Mouse (Mus musculus): ENCODE results near the gene Chd6.

Chd6 gene

DNA sequence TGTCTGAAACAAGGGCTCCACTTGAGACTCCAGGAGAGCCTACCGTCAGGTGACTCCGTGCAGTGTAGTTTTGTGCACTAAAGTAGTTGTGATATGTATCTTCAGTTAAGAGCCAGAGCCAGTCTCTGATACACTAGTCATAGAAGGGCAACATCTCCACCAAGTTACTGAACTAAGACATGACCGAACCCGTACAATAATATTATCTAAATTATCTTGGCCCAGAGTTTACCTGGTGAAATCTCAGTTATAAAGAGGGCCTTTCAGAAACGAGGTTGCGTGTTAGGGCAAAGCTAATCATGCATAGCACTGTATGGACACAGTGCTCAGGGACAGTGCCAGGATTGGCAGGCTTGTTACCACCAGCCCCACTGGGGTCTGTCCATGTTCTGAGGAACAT lies 127.1 kb downstream of the Chd6 start:
- WGBS, result 90% methylated on average over 6 of the region's 6 CpGs

DNA sequence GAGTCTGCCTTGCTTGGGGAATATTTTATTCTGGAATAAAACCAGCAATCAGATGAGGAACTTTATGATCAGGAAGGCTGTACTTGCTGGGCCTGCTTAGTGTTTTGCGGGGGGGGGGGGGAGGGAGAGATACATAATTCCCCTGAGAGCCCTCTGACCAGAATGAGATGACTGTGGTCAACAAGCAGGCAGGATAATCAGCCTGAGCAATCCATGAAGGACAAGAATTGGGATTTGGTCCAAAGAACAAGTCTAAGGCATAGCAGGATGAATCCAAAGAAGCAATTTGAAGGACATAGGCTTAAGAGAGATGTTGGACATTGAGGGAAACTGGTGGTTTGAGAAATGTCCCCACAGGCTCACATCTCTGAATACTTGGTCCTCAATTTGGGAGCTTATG lies 130.2 kb downstream of the Chd6 start:
- 87% methylated on average over 1 of the region's 1 CpGs for WGBS

DNA sequence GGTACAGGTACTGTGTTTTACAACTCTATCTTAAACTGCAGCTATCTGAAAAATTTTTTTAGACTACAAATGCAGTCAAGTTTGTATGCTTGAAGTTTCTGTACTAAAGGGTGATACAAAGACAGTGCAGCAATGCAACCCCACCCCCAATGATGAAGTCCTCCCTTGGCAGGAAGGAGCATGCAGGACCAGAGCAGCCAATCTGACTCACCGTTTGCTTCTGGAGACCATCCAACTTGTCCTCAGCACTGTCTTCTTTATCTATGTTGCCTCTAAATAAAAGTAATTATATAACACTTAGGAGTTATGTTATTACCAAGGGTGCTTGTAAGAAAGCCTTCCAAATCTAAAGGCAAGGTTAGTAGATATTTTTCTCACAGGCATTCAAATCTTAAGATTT lies 131.6 kb downstream of the Chd6 start:
- 6% methylated on average over 1 of the region's 1 CpGs for WGBS

DNA sequence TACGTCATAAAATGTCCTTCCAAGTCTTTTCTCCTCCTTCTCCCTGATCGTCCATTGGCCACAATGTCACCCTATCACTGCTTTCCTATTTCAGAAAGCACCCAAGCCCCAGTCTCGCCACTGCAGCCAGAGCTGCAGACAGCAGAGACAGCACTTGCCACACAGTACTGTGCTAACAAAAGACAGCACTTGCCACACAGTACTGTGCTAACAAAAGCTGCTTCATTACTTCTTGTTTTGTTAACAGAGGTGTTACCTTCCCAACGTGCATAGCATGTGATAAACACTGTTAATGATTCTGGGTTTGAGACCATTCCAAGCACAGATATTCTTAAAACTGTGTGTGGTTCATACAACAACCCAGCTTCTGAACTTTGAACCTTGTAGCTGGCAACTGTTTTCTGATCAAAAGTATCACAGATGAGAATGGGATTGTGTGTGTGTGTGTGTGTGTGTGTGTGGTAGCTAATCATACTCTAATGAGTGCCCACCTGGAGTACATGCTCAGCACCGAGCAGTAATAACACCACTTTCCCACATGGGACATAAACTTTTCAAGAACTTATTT lies 135.1 kb downstream of the Chd6 start:
- WGBS, result 75% methylated on average over 5 of the region's 5 CpGs

DNA sequence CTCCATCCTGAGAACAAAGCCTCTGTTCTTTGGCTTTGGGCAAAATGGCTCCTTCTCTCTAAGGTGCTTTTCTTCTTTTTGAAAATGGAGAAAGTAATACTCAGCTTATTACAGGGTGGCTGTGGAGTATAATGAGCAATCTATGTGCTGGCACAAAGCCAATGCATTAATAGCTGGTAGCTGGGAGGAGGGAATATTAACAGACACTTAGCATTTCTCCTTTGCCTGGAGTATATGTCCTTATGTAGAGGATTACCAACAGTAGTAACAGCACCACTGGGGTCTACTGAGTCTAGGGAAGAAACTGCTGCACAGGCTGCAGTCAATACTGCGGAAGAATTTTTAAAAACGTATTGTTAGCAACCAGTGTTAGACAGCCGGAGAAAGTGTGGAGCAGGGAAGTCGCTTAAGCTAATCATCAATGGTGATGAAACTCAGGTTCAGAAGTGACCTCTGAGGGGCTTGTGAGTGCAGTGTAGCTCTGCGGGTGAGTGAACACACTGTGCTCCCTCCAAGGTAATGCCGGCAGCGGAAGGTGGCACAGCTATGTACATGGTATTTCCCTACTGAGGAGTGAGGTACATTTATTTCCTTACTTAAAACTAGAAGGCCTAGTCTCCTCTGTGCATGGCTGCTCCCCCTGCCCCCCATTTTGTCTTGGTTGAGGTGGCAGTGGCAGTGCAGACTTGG lies 136.6 kb downstream of the Chd6 start:
- WGBS, result 94% methylated on average over 7 of the region's 7 CpGs

DNA sequence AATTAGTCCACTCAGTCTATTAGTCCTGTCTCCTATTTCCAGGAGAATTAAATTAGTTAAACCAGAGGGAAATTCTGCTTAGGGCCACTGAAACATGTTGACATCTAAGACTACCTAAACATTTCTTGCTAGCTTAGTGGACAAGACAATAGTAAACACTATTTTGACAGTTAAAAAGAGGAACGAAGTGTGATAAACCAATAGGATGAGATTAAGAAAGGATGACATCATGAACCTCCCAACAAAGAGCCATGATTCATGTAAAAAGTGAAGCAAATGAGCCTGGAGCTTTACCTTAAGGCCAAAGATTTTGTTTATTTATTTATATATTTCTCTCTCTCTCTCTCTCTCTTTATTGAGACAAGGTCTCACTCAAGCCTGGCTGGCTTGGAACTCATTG lies 146.7 kb downstream of the Chd6 start:
- 91% methylated on average over 1 of the region's 1 CpGs for WGBS

DNA sequence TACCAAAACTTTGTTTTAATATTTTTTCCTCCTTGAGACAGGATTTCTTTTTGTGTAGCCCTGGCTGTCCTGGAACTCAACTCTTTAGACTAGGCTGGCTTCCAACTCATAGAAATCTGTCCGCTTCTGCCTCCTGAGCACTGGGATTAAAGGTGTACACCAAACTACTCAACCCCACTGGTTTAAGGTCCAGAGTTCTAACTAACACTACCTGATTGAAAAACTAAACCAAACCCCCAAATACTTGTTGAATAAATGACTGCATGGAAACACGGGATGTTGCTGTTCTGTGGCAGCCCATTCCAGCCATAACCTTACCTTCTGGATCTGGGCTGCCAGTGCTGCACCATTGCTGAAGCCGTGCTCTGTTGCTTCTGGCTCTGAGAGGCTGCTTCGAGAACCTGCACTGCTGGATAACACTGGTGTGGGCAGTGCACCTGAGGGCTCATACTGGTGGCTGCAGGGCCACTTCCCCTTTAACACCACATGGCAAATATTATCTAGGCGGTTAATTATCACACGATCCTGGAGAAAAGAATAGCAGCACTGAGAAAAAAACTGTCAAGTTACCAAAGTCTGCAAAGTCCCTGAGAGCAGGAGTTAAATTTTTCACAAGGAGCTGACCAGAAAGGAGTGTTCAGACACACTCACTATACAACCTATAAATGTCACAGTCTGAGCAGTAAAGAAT lies 147.8 kb downstream of the Chd6 start:
- 91% methylated on average over 6 of the region's 6 CpGs for WGBS

DNA sequence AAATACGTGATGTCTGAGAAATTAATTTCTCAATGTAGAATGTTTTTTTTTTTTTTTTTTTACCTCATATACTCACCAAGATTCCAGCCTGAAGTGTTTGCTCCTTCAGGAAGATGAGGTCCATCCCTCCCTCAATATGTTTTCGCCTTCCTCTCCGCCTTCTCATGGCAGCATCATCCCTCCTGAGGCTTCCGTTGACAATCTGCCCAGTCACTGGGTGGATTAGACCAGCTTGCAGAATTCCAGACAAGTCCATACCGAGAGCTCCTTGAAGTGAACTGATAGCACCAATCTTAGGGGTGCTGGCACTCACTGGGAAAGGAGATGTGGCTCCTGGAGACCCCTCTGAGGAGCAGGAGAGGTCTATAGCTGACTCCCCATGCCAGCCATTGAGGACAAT lies 149.0 kb downstream of the Chd6 start:
- WGBS, result 66% methylated on average over 5 of the region's 5 CpGs

DNA sequence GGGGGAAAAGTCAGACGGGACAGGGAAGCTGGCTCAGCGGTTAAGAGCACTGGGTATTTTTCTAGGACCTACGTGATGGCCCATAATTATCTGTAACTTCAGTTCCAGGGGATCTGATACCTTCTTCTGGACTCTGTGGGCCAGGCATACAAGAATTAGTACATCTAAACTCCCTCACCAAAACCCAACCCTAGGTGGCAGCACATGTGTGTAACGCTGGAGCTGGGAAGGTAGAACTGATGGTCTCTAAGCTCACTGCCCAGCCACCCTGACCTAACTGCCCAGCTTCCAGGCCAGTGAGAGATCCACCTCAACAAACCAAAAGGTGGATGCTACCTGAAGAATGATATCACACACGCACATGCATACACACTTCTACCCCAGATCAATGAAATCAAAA lies 150.1 kb downstream of the Chd6 start:
- 85% methylated on average over 5 of the region's 5 CpGs for WGBS

DNA sequence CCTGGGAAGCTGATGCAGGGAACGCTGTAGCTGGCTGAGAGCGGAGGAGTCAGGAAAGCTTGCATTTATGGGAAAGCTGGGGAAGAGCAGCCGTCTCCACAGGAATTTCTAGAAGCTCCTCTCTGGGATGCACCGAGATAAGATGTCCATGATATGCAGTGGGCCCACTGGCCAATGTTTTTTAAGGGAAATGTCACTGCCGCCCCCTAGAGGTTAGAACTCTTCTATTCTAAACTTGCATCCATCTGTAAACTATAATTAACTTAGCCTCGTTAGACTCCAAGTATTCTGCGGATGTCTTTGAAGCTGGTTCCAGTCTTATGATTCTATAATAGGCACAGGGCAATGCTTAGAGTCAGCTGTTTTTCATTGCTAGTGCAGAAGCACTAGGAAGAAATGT lies 153.5 kb downstream of the Chd6 start:
- 33% methylated on average over 7 of the region's 7 CpGs for WGBS

DNA sequence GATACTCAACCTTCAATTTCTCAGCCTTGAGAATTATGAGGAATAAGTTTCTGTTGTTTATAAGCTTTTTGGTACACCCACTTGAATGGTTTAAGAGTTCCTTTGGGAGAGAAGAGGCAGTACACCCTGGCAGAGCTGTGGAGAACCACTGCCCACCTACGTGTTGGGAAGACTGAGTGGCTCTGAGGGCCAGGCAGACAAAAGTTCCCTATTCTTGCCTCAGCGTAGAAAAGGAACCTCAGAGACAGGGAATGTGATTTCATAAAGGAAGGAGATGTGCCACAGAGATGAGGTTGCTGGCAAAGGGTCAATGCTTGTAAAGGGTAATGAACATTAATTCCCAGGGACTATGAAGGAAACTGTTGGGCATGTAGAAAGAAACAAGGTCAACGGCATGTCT lies 154.3 kb downstream of the Chd6 start:
- 57% methylated on average over 3 of the region's 3 CpGs for WGBS

DNA sequence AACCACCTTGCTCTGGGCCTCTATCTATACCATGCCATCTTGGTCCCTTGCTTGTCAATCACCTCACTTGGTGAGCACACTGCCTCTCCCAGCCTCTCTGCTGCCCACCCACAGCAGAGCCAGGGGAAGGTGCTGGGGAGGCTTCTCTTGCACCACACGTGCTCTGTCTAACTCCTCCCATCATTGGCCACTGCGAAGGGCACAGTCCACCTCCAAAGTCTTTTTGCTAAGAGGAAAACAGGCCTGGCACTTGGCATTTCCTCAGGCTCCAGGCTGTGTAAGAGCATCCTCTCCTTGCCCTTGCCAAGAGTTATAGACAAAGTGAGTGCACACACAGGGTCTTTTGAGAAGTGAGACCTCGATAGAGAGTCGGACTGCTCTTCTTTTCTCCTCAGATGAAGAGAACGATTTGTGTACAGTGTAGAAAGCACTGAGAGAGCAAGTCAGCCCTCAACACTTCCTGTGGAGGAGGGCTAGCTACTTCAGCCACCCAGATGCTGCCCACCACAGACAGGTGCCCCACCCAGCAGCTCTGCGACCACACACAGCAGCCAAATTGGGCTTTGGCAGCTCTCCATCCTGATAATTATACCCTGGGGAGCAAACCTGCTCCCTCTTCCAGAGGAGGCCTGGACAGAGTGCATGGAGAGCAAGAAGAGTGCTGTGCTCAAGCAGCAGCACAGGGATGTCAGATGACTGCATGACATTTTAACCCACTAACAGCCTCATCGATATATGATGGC lies 155.6 kb downstream of the Chd6 start:
- 39% methylated on average over 7 of the region's 7 CpGs for WGBS

DNA sequence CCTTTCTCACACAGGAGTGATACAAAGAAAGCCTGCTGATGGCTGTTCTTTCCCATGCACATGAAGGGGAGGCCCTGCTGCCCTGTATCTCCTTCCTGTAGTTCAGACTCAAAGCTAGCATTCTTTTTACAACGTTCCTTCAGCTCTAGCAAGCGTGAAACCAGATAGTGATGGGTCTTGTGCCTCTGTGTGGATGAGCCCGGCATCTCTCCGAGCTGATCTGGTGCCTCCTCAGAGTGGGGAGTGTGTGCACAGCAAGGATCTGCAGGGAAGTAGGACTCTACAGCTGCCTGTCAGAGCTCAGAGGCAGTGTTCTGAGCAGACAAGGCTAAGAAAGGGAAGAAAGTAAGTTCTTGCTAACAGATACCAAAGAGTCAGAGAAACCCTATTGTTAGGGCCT lies 157.3 kb downstream of the Chd6 start:
- 50% methylated on average over 4 of the region's 4 CpGs for WGBS

DNA sequence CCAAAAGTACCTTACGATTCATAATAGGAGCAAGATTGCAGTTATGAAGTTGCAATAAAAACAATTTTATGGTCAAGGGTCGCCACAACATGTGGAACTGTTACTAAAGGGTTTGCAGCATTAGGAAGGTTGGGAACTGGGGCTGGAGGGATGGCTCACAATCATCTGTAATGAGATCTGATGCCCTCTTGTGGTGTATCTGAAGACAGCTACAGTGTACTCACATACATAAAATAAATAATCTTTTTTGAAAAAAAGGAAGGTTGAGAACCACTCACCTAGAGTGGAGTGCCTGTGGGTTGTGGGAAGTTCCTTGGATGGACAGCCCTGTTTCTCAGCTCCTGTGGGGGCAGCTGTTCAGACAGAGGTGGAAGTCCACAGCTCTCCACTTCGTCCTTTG lies 166.4 kb downstream of the Chd6 start:
- WGBS, result 78% methylated on average over 3 of the region's 3 CpGs

DNA sequence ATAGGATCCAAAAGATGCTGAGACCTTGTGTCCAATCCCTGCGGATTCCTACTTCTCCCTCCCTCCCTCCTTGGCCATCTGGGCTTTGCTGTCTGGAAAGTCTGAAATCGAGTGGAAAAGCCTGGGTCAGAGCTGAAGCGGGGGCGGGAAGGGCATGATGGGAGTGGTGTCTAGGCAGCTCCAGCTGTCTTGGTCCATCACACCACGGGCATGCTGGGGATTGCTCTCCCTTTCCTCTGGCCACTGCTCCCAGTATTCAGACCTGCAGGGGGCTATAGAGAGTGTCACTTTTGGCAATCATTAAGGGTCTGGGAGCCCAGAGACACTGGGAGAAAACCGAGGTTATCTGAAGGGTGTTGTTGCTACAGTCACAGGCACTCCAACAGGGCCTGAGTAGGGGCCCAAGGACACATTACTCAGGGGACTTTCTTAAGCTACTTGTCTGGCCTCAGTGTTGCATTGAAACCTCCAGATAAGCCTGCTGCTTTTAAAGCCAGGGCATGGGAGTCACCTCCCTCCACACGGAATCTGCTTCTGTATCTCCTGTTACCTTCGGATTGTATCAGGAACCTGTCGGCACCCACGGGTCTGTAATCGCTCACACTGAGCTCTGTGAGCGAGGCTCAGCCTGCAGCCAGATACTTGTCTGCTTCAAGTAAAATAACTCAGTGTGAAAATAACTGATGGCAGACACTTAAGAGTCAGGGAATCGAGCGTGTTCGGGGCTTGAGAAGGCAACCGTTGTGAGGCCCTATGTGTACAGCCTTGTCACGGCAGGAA lies 167.8 kb downstream of the Chd6 start:
- WGBS, result 51% methylated on average over 17 of the region's 17 CpGs

DNA sequence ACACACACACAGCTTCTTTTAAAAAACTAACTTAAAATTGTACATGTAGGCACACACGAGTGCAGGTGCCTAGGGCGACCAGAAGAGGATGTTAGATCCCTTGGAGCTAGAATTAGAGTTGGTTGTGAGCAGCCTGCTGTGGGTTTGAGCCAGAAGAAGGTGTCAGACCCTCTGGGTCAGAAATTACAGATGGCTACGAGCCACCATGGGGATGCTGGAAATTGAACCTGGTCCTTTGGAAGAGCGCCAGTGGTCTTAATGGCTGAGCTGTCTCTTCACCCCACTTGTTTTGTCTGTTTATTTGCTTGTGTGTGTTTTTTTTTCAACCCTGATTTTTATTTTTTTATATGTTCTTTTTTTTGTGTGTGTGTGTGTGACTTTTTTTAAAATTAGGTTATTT lies 174.4 kb downstream of the Chd6 start:
- WGBS, result 73% methylated on average over 4 of the region's 4 CpGs

DNA sequence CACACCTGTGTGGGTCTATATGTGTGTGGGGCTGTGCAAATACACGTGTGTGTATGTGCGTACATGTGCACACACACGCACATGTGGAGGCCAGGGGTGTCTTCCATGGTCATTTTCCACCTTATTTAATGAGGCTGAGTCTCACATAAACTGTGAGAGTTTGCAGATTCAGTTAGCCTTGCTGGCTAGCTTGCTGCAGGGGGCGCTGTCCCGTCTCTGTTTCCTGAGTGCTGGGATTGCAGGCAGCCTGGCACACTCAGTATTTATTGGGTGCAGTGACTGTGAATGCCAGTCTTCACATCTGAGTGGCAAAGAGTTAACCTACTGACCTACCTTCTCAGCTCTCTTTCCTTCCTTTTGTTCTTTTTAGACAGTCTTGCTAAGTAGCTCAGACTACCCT lies 175.0 kb downstream of the Chd6 start:
- 78% methylated on average over 5 of the region's 5 CpGs for WGBS

DNA sequence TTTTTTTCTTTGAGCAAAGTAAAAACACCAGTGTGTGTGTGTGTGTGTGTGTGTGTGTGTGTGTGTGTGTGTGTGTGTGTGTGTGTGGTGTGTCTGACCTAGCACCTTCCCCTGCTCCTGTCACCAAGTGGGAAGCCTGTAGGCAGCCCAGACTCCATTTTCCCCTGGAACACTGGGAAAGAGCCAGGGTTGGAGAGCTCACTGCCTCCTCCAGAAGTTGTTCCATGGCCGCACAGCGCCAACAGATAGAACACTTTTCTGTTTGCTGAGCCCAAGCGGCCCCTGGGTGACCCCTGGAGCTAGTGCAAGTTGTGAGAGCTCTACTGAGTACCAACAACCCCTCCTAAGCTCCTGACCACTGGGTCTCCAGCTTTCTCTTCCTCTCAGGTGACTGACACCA lies 175.9 kb downstream of the Chd6 start:
- 66% methylated on average over 3 of the region's 3 CpGs for WGBS

DNA sequence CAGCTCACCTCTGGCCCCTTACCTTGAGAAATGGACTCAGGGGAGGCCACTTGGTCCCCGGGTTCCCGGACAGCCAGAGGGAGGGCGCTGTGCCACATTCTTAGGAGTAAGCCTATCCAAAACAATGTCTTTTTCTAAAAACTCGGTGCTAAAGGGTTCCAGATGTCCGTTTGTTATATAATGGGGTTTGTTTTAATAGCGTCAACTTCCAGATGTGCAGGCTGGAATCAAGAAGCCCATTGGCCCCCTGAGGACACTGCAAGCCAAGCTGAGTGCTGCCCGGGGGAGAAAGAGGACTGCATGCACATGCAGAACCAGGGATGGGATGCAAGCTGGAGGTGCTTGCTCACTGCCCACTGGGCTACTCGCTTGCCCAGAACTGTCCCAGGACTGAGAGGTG lies 176.6 kb downstream of the Chd6 start:
- WGBS, result 77% methylated on average over 8 of the region's 8 CpGs

DNA sequence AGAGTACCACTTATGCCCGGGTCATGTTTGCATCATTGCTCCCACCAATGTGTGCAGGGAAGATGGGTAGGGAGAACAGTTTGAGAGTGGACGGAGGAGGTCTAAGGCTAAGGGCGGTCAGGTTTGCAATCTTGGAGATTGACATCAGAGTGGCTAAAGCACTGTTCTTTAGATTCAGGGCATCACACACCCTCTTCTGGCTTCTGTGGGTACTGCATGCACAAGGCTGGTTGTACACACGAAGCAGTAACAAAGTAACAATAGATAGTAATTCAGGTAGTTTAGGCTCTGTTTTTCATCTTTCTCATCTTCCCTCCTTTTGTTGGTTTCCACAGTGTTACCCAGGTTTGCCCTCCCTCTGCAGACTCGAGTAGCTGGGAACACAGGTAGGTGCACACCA lies 177.5 kb downstream of the Chd6 start:
- WGBS, result 97% methylated on average over 5 of the region's 5 CpGs

DNA sequence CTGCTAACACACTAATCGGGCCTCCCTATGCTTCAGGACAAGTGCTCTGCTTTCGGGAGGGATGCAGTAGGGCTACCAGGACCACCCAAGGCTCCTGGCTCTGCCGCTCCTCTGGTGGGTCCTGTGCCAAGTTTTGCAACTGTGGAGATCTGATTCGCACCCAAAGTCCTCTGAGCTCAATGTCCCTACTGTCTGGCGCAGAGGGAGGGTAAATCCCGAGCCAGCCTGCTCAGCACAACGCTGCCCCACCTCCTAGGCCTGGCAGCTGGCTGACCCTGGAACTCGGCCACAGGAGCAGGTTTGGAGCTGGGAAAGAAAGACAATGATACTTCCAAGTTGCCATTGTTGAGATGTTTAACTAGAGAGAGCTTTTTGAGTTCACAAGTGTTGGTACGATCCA lies 183.7 kb downstream of the Chd6 start:
- 58% methylated on average over 9 of the region's 9 CpGs for WGBS

DNA sequence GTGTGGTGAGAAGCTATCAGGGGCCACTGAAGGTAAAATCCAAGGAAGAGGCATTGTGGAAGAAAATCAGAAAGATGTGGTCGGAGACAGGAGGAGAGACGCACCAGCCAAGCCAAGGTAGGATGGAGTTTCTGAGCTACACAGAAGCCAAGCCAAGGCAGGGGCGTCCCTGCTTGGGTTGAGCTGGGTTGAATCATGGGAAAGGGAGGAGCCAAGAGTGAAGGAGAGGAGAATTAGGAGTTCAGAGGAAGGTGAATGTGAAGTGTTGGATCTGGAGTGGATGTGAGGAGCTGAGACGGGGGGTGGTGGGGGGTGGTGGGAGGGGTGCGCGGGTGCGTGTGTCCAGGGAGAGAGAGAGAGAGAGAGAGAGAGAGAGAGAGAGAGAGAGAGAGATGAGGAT lies 187.6 kb downstream of the Chd6 start:
- WGBS, result 67% methylated on average over 7 of the region's 7 CpGs

Measured in cerebral cortex, adult 2 months (tissue).